Mouse (Mus musculus) hindbrain, embryonic 10.5 days (tissue): ENCODE measurements around the gene Apba2. TPM values are rescaled to one million over a fixed set of nuclear protein-coding genes. Genes with fewer than 3 reads are reported as not detected.

Experiments used
- DNase-seq: peaks from one replicate; pipeline ENCODE4 v3.0.0-alpha.2; 2017; ENCODE audit warnings: low spot score
- H3K27ac ChIP-seq: fragments of 300-500 bp; sonication (generic); 2 replicates; pipeline ENCODE4 v1.5.1; 2016; ENCODE audit warnings: mild to moderate bottlenecking, moderate library complexity
- H3K27me3 ChIP-seq: fragments of 300-500 bp; sonication (generic); 2 replicates; pipeline ENCODE4 v1.6.1; 2016; ENCODE audit warnings: mild to moderate bottlenecking; ENCODE audit not compliant: poor library complexity, insufficient read depth, severe bottlenecking
- H3K36me3 ChIP-seq: fragments of 300-500 bp; sonication (generic); 2 replicates; pipeline ENCODE4 v1.6.1; 2016; ENCODE audit warnings: mild to moderate bottlenecking, moderate library complexity
- H3K4me1 ChIP-seq: fragments of 300-500 bp; sonication (generic); replicated peaks from 2 replicates; pipeline ENCODE4 v1.6.1; 2016; ENCODE audit warnings: mild to moderate bottlenecking
- H3K4me3 ChIP-seq: fragments of 300-500 bp; sonication (generic); 2 replicates; pipeline ENCODE4 v1.5.1; 2016; ENCODE audit warnings: mild to moderate bottlenecking, moderate library complexity
- H3K9me3 ChIP-seq: fragments of 300-500 bp; sonication (generic); 2 replicates; pipeline ENCODE4 v1.6.1; 2016; ENCODE audit warnings: mild to moderate bottlenecking, moderate library complexity
- whole genome bisulfite sequencing: fragments of 180-500 bp; shearing (Covaris S2); methylation state at CpG from one replicate; pipeline ENCODE4 v1.1.7; 2016; 5-methylcytosine and 5-hydroxymethylcytosine counted together
- polyA plus RNA-seq: library from polyadenylated mRNA; unstranded; fragments of >200 nt; fragmentation: Nextera tagmentation; extraction: Ambion mirVana; gene quantifications from 2 replicates; pipeline ENCODE4 v1.2.1, GENCODE M21; 2016

The Apba2 gene
- polyA plus RNA-seq, 1 experiment from 2014 or later, result 88.9 TPM

DNA sequence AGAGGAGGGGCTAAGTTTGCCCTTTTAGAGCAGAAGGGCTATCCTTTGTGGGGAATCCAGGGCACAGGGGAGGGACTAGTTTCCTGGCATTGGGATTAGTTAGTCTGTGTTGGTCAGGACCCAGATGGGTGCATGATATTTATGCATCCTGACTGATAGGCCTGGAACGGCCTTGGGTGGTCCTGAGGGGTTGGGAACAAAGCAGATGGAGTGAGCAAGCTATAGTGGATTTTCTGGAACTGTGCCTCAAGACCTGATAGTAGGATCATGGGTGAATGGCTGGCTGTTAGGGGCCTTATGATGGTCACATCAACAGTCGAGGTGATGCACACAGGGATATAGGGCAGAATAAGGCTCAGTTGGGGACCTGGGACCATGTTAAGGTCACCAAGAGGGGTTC is 8.4 kb downstream of the Apba2 start:
- H3K9me3 ChIP-seq, result no peaks in the 10 kb centered on the region
- WGBS, result 74% methylated on average over 2 of the region's 2 CpGs
- no peak overlapping the region for H3K4me3 ChIP-seq
- peaks cover 46% of the 10 kb centered on the region for H3K4me1 ChIP-seq
- no peak for DNase-seq
- H3K27me3 ChIP-seq, result no peaks in the 10 kb centered on the region
- H3K36me3 ChIP-seq, result 0 out of 2 replicates have a peak, but pooled peaks cover 6% of the 10 kb centered on the region
- H3K27ac ChIP-seq, result no peak overlapping the region

GRCm38 (mm10) chr7:64510526-64511210 is 9.2 kb downstream of the Apba2 start:
- H3K27ac ChIP-seq, result no peak overlapping the region
- 0 out of 2 replicates have a peak, but pooled peaks cover 6% of the 10 kb centered on the region for H3K36me3 ChIP-seq
- peaks cover 39% of the 10 kb centered on the region for H3K4me1 ChIP-seq
- H3K9me3 ChIP-seq, result no peaks in the 10 kb centered on the region
- H3K4me3 ChIP-seq, result no peak overlapping the region
- no peaks in the 10 kb centered on the region for H3K27me3 ChIP-seq
- WGBS, result 89% methylated on average over 8 of the region's 8 CpGs
- no peak for DNase-seq

GRCm38 (mm10) chr7:64513621-64514020 is 12.1 kb downstream of the Apba2 start:
- Histone ChIP-seq H3K27ac (no peak overlapping the region), H3K4me3 (no peak overlapping the region), H3K9me3 (no peaks in the 10 kb centered on the region), H3K4me1 (peaks cover 30% of the 10 kb centered on the region), H3K27me3 (no peaks in the 10 kb centered on the region), H3K36me3 (0 out of 2 replicates have a peak, but pooled peaks cover 6% of the 10 kb centered on the region)
- 94% methylated on average over 3 of the region's 3 CpGs for WGBS
- no peak for DNase-seq

DNA sequence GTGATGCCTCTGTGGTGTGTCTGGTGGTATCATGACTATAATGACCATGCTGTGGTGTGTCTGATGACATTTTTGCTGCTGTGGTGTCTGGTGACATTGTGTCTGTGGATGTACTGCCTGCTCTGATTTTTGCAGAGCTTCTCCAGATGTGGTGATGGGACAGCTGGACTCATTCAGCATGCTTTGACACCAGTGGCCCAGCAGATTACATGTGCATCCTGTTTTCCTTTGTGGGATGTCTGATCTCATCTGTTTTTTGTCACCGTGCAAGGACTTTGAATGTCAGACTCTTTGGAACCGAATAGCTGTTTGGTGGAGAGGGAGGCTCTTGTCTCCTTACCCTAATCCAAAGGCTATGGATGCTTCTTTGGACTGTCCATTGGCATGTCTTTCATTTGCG is 13.8 kb downstream of the Apba2 start:
- H3K4me1 ChIP-seq, result peaks cover 21% of the 10 kb centered on the region
- DNase-seq, result no peak
- no peaks in the 10 kb centered on the region for H3K9me3 ChIP-seq
- 89% methylated on average over 3 of the region's 3 CpGs for WGBS
- H3K36me3 ChIP-seq, result 0 out of 2 replicates have a peak, but pooled peaks cover 6% of the 10 kb centered on the region
- no peaks in the 10 kb centered on the region for H3K27me3 ChIP-seq
- H3K4me3 ChIP-seq, result no peak overlapping the region
- H3K27ac ChIP-seq, result no peak overlapping the region

- WGBS, result 98% methylated on average over 4 of the region's 4 CpGs
- no peaks in the 10 kb centered on the region for H3K9me3 ChIP-seq
Observed at GRCm38 (mm10) chr7:64515891-64516290, 14.4 kb downstream of the Apba2 start.

DNA sequence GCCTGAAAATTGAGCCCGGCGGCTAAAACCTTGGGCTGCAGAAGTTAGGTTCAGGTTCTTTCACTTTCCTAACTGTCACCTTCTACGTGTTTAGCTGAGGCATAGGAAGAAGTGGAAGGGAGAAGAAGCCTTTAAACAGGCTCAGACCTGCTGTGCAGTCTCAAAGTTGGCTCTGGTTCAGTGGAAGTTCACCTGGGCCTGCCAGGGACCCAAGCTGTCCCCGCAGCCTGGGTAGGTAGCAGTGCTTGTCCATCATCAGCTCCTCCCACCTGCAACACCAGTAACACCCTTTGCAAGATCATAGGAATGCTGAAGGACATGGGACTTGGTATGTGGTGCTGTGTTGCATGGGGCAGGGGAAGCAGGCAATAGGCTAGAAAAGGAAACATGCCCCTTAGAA is 17.6 kb downstream of the Apba2 start:
- Histone ChIP-seq H3K36me3 (peaks cover 10% of the 10 kb centered on the region), H3K27me3 (no peaks in the 10 kb centered on the region), H3K27ac (peak overlapping the region; percentile 70), H3K4me1 (peaks cover 27% of the 10 kb centered on the region), H3K9me3 (no peaks in the 10 kb centered on the region), H3K4me3 (no peak overlapping the region)
- WGBS, result 82% methylated on average over 4 of the region's 4 CpGs
- no peak for DNase-seq

More at GRCm38 (mm10) chr7:64515891-64516290, 14.4 kb downstream of the Apba2 start:
- Histone ChIP-seq H3K4me1 (peaks cover 15% of the 10 kb centered on the region), H3K4me3 (no peak overlapping the region), H3K27me3 (no peaks in the 10 kb centered on the region), H3K27ac (no peak overlapping the region), H3K36me3 (0 out of 2 replicates have a peak, but pooled peaks cover 6% of the 10 kb centered on the region)
- no peak for DNase-seq

DNA sequence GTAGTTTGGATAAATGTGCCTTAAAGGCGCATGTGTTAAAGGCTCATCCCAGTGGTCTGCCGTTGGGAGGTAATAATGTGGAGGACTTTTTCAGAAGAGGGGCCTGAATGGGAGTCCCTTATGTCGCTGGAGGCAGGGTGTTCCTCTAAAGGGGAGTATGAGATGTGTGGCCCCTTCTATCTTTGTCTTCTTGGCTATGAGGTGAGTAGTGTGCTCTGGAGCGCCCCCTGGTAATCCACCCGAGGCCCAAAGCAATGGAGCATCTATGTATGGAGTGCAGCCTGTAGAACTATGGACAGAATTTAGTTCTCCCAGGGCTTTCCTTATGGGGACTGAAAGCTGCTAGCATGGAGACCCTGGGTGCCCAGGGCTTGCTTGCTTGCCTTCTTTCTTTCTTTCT is 18.0 kb downstream of the Apba2 start:
- 61% methylated on average over 5 of the region's 5 CpGs for WGBS
- DNase-seq, result no peak
- H3K9me3 ChIP-seq, result no peaks in the 10 kb centered on the region
- H3K4me1 ChIP-seq, result peaks cover 27% of the 10 kb centered on the region
- H3K27me3 ChIP-seq, result no peaks in the 10 kb centered on the region
- peak overlapping the region; percentile 70 for H3K27ac ChIP-seq
- no peak overlapping the region for H3K4me3 ChIP-seq
- peaks cover 9% of the 10 kb centered on the region for H3K36me3 ChIP-seq

DNA sequence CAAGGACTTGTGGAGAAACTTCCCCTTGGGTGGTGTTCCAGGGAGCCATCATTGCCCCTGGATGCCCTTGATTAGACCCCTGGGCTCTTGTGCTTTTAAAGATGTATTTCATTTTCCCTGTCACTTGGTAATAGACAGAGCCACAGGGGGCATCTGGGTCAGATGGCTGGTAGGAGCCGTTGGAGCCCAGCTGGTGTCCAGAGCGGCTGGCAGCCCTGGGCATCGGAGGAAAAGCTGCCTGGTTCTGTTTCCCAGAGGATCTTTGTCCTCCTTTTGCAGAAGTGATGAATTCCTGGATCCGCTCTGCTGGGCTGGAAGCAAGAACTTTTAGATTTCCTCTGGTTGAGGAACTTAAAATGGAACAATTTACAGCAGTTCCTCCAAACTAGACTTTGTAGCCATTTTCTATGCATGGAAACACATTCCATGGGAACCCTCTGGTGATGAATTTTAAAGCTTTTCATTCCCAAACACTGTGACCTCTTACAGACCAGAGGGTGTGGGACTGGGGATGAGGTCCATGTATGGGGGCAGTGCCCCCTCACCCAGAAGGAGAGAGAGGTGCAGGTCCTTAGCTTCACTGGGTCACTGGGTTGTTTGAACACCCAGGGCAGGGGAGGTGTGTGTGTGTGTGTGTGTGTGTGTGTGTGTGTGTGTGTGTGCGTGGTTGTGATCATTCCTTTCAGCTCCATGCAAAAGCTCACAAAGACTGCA is 20.3 kb downstream of the Apba2 start:
- DNase-seq, result peak; percentile 55
- Histone ChIP-seq H3K36me3 (peaks cover 12% of the 10 kb centered on the region), H3K4me3 (no peak overlapping the region), H3K27me3 (no peaks in the 10 kb centered on the region), H3K27ac (peak overlapping the region; percentile 70), H3K9me3 (no peaks in the 10 kb centered on the region), H3K4me1 (peaks cover 27% of the 10 kb centered on the region)
- 28% methylated on average over 5 of the region's 5 CpGs for WGBS

DNA sequence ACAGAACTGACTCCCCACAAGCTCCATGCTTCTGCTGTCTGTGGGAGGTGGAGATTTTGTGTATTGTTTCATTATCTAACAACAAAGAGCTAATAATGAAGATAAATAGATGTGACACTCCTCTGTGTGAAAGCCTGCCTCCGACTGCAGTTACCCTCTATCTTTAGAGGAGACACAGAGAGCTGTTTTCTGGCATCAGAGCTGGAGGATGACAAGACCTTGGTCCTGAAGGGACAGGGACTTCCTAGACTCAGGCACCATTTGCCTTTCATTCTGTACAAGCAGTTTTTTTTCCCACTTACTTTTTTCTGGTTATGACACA is 20.9 kb downstream of the Apba2 start:
- peaks cover 27% of the 10 kb centered on the region for H3K4me1 ChIP-seq
- H3K27me3 ChIP-seq, result no peaks in the 10 kb centered on the region
- peaks cover 17% of the 10 kb centered on the region for H3K36me3 ChIP-seq
- 17% methylated on average over 1 of the region's 1 CpGs for WGBS
- H3K27ac ChIP-seq, result peak overlapping the region; percentile 70
- no peak for DNase-seq
- H3K4me3 ChIP-seq, result no peak overlapping the region
- H3K9me3 ChIP-seq, result no peaks in the 10 kb centered on the region

DNA sequence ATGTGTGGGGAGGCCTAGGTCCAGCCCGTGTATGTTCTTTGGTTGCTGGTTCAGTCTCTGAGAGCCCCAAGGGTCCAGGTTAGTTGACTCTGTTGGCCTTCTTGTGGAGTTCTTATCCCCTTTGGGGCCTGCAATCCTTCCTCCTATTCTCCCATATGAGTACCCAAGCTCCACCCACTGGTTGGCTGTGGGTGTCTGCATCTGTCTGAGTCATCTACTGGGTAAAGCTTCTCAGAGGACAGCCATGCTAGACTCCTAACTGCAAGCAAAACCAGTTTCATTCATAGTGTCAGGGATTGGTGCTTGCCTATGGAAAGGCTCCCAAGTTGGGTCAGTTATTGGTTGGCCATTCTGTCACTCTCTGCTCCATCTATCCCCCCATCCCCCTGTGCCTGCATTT is 29.8 kb downstream of the Apba2 start:
- Histone ChIP-seq H3K27ac (no peak overlapping the region), H3K4me3 (no peak overlapping the region), H3K4me1 (peaks cover 16% of the 10 kb centered on the region), H3K27me3 (no peaks in the 10 kb centered on the region), H3K9me3 (peaks cover 9% of the 10 kb centered on the region; the same call in 1 of the 2 replicates), H3K36me3 (peaks cover 37% of the 10 kb centered on the region)
- WGBS, result 95% methylated on average over 1 of the region's 1 CpGs
- DNase-seq, result no peak

GRCm38 (mm10) chr7:64533374-64533773 is 31.9 kb downstream of the Apba2 start:
- 67% methylated on average over 6 of the region's 6 CpGs for WGBS
- no peak for DNase-seq
- H3K36me3 ChIP-seq, result peaks cover 18% of the 10 kb centered on the region

DNA sequence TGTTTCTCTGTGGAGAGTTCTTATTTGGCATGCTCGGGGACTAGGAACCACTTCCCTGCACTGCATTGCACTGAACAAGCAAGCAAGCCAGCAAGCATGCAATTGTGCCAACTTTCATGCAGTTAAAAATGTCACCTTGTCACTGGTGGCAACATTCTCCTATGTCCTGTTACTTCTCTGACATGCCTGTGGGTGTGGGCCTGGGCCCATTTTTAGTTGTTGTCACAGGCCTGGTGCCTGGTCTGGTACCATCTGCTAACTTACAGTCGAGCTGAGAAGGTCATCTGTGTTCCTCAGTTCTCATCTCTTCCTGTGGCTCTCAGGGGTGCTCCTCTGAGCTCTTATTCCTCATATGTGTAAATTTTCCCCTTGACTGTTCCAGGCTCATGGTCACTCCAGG is 33.8 kb downstream of the Apba2 start:
- no peak for DNase-seq
- H3K36me3 ChIP-seq, result no peaks in the 10 kb centered on the region
- H3K9me3 ChIP-seq, result no peaks in the 10 kb centered on the region
- 82% methylated on average over 2 of the region's 2 CpGs for WGBS
- no peak overlapping the region for H3K4me3 ChIP-seq
- H3K27me3 ChIP-seq, result no peaks in the 10 kb centered on the region
- no peak overlapping the region for H3K27ac ChIP-seq
- H3K4me1 ChIP-seq, result peaks cover 36% of the 10 kb centered on the region

More at GRCm38 (mm10) chr7:64533374-64533773, 31.9 kb downstream of the Apba2 start:
- Histone ChIP-seq H3K27me3 (no peaks in the 10 kb centered on the region), H3K4me1 (peaks cover 23% of the 10 kb centered on the region), H3K9me3 (peaks cover 9% of the 10 kb centered on the region; the same call in 1 of the 2 replicates), H3K27ac (peak overlapping the region; percentile 69), H3K4me3 (no peak overlapping the region)

- Histone ChIP-seq H3K27ac (peak overlapping the region; percentile 59), H3K4me1 (peaks cover 20% of the 10 kb centered on the region), H3K9me3 (no peaks in the 10 kb centered on the region), H3K36me3 (no peaks in the 10 kb centered on the region), H3K4me3 (no peak overlapping the region), H3K27me3 (no peaks in the 10 kb centered on the region)
- DNase-seq, result no peak
- 51% methylated on average over 10 of the region's 10 CpGs for WGBS
Observed at GRCm38 (mm10) chr7:64539450-64540148, 38.1 kb downstream of the Apba2 start.
